10 mouse cellular contexts compared by ENCODE assay signal in genomic region chr13:94873111-94874038, GRCm38 (mm10). TPM values are rescaled to one million over a fixed set of nuclear protein-coding genes. Genes with fewer than 3 reads are reported as not detected.
A peak's percentile ranks its signal among the peaks of the same experiment; 100 is the strongest.
DNase-seq lines count a peak whose midpoint lies in the region; ATAC-seq and TF ChIP-seq lines count a peak whose summit lies in the region.
"Had no signal": no experiment of that assay in that cellular context is flagged by ENCODE, and none has a peak within 500 bp of the region (broad histone marks: within the 10 kb centered on the region; RNA-seq: fewer than 3 reads in every experiment).

No protein-coding gene starts in this region.

- TF ChIP-seq EP300 in ES-Bruce4 (IDR thresholded peaks at IDR 0.05; ENCODE audit: insufficient read depth, low read depth, low read length) = no peak

- no peak for TF ChIP-seq CTCF in ES-Bruce4 (IDR thresholded peaks at IDR 0.05; ENCODE audit: low read depth, low read length)

- 0 out of 4 replicates have a peak overlapping the region, but pooled peaks of 1 of the 2 experiments have one; percentile 11 for H3K4me3 ChIP-seq in heart, embryonic 14.5 days (ENCODE audit: control insufficient read depth in 1 of 2, insufficient read depth in 1 of 2, low read depth in 1 of 2, low read length in 2 of 2)
- peak overlapping the region; percentile 47 for H3K4me3 ChIP-seq in ES-Bruce4 (ENCODE audit: low read depth, low read length)
- H3K4me3 ChIP-seq in embryonic facial prominence, embryonic 15.5 days (replicated peaks) = 0 out of 2 replicates have a peak overlapping the region, but pooled peaks have one; percentile 10
- peak overlapping the region; percentile 15; the same call in 1 of the 2 replicates for H3K4me3 ChIP-seq in limb, embryonic 12.5 days (replicated peaks)

- WGBS in heart, embryonic 14.5 days = 1% methylated on average over 54 of the region's 54 CpGs
- WGBS in embryonic facial prominence, embryonic 15.5 days = under 1% methylated on average over 54 of the region's 54 CpGs
- 1% methylated on average over 52 of the region's 54 CpGs for WGBS in limb, embryonic 12.5 days

- no peak overlapping the region for H3K27ac ChIP-seq in heart, embryonic 14.5 days (replicated peaks in 1 of 2; ENCODE audit: control insufficient read depth in 1 of 2, insufficient read depth in 1 of 2, low read depth in 2 of 2, low read length in 2 of 2)
- H3K27ac ChIP-seq in ES-Bruce4 (ENCODE audit: insufficient read depth, low read length) = no peak overlapping the region
- no peak overlapping the region for H3K27ac ChIP-seq in embryonic facial prominence, embryonic 15.5 days (replicated peaks)
- no peak overlapping the region for H3K27ac ChIP-seq in limb, embryonic 12.5 days
- H3K27ac ChIP-seq: kidney, postnatal 0 days; liver, embryonic 14.5 days had no signal

- peaks cover 2 to 7% of the 10 kb centered on the region in 2 experiments; a peak in 3 of 4 replicates for H3K4me1 ChIP-seq in heart, embryonic 14.5 days (ENCODE audit: control insufficient read depth in 2 of 2, insufficient read depth in 2 of 2, low read length in 2 of 2)
- H3K4me1 ChIP-seq in ES-Bruce4 (ENCODE audit: control insufficient read depth, insufficient read depth, low read length) = no peaks in the 10 kb centered on the region
- peaks cover 24% of the 10 kb centered on the region for H3K4me1 ChIP-seq in embryonic facial prominence, embryonic 15.5 days
- peaks cover 25% of the 10 kb centered on the region for H3K4me1 ChIP-seq in limb, embryonic 12.5 days (replicated peaks)

- H3K9me3 ChIP-seq in heart, embryonic 14.5 days (ENCODE audit: control insufficient read depth, low read length) = no peaks in the 10 kb centered on the region
- no peaks in the 10 kb centered on the region for H3K9me3 ChIP-seq in ES-Bruce4 (replicated peaks; ENCODE audit: control insufficient read depth, insufficient read depth, low read length, poor library complexity, severe bottlenecking)
- no peaks in the 10 kb centered on the region for H3K9me3 ChIP-seq in embryonic facial prominence, embryonic 15.5 days (replicated peaks)
- H3K9me3 ChIP-seq in limb, embryonic 12.5 days = no peaks in the 10 kb centered on the region

- H3K36me3 ChIP-seq in heart, embryonic 14.5 days (ENCODE audit: control insufficient read depth, insufficient read depth, low read length) = no peaks in the 10 kb centered on the region
- H3K36me3 ChIP-seq in ES-Bruce4 (ENCODE audit: control insufficient read depth, insufficient read depth, low read length, poor library complexity, severe bottlenecking) = no peaks in the 10 kb centered on the region
- H3K36me3 ChIP-seq in embryonic facial prominence, embryonic 15.5 days = no peaks in the 10 kb centered on the region
- no peaks in the 10 kb centered on the region for H3K36me3 ChIP-seq in limb, embryonic 12.5 days

- no peak for ATAC-seq in heart, embryonic 14.5 days (ENCODE audit: insufficient number of reproducible peaks, insufficient read depth, low FRiP score, low read depth)
- 0 out of 2 replicates have a peak, but pooled peaks have one; percentile 7 for ATAC-seq in embryonic facial prominence, embryonic 15.5 days (ENCODE audit: insufficient number of reproducible peaks, low FRiP score, low TSS enrichment, low read depth)
- no peak; the same call in 1 of the 2 replicates for ATAC-seq in limb, embryonic 12.5 days (ENCODE audit: insufficient number of reproducible peaks, insufficient read depth, low FRiP score, low TSS enrichment, low read depth)
- no peak for ATAC-seq in activated CD4-positive, CD25-positive, alpha-beta regulatory T cell, adult 4 months

- no peak for TF ChIP-seq POLR2A in ES-Bruce4 (IDR thresholded peaks at IDR 0.05; ENCODE audit: insufficient read depth, low read length)

- no peak for DNase-seq in heart, adult 18-20 months
- DNase-seq in gastrocnemius, adult 8-10 months (ENCODE audit: low spot score in 2 of 2) = no peak
- no peak for DNase-seq in right cerebral cortex, postnatal 14 days

- H3K9ac ChIP-seq in heart, embryonic 14.5 days (ENCODE audit: low read length) = no peak overlapping the region
- H3K9ac ChIP-seq in ES-Bruce4 (ENCODE audit: low read depth, poor library complexity, severe bottlenecking) = peak overlapping the region; percentile 18; the same call in 1 of the 2 replicates
- H3K9ac ChIP-seq in embryonic facial prominence, embryonic 15.5 days = no peak overlapping the region
- H3K9ac ChIP-seq in limb, embryonic 12.5 days (replicated peaks) = no peak overlapping the region; the same call in 1 of the 2 replicates
- H3K9ac ChIP-seq: liver, embryonic 14.5 days had no signal

- peaks cover 92% of the 10 kb centered on the region for H3K27me3 ChIP-seq in heart, embryonic 14.5 days (ENCODE audit: control insufficient read depth, insufficient read depth, low read length)
- peaks cover 43% of the 10 kb centered on the region for H3K27me3 ChIP-seq in ES-Bruce4 (ENCODE audit: control insufficient read depth, insufficient read depth, low read length, poor library complexity, severe bottlenecking)
- H3K27me3 ChIP-seq in embryonic facial prominence, embryonic 15.5 days = peaks cover 95% of the 10 kb centered on the region
- H3K27me3 ChIP-seq in limb, embryonic 12.5 days = peaks cover 88% of the 10 kb centered on the region

- H3K4me2 ChIP-seq in heart, embryonic 14.5 days (ENCODE audit: low read length) = peak overlapping the region; percentile 31
- peak overlapping the region; percentile 27; the same call in 1 of the 2 replicates for H3K4me2 ChIP-seq in embryonic facial prominence, embryonic 15.5 days (replicated peaks)
- H3K4me2 ChIP-seq in limb, embryonic 12.5 days = peak overlapping the region; percentile 35

RNA-seq across cellular contexts. Expression of gene Otp, which starts 2.0 kb away (rescaled TPM):
- not detected in 2 replicates for polyA plus RNA-seq in heart, embryonic 14.5 days (2014; fragmentation: Nextera tagmentation; extraction: Ambion mirVana)
- not detected for total RNA-seq in heart, adult 18-20 months (2021)
- not detected in 2 replicates for polyA plus RNA-seq in ES-Bruce4 (2011; ENCODE audit: insufficient read depth, insufficient read length, low read depth, missing spikeins)
- not detected in 2 replicates for polyA plus RNA-seq in embryonic facial prominence, embryonic 15.5 days (2015; fragmentation: Nextera tagmentation; extraction: Ambion mirVana)
- not detected in 2 replicates for polyA plus RNA-seq in limb, embryonic 12.5 days (2016; fragmentation: Nextera tagmentation; extraction: Ambion mirVana)
- polyA plus RNA-seq in activated CD4-positive, CD25-positive, alpha-beta regulatory T cell, adult 4 months (2017; shearing (Covaris generic)) = not detected
- total RNA-seq in gastrocnemius, adult 8-10 months (2022) = not detected
- polyA plus RNA-seq: kidney, postnatal 0 days; liver, embryonic 14.5 days had no signal
